In genomic region chr6:6542133-6542532, GRCm38 (mm10) we compare ENCODE assay signal across 23 mouse cellular contexts. TPM values are rescaled to one million over a fixed set of nuclear protein-coding genes. Genes with fewer than 3 reads are reported as not detected.
DNase-seq lines count a peak whose midpoint lies in the region; ATAC-seq and TF ChIP-seq lines count a peak whose summit lies in the region.
"Had no signal": no experiment of that assay in that cellular context is flagged by ENCODE, and none has a peak within 500 bp of the region (broad histone marks: within the 10 kb centered on the region; RNA-seq: fewer than 3 reads in every experiment).

No protein-coding gene starts in this region.

- ATAC-seq in megakaryocyte progenitor cell, adult 5-6 weeks (replicated peaks; ENCODE audit: poor library complexity) = peak; percentile 100
- ATAC-seq: CD4-positive, CD25-positive, alpha-beta regulatory T cell, adult 4 months; midbrain, embryonic 13.5 days had no signal

- DNase-seq in spleen, postnatal 36 days (ENCODE audit: low spot score in 2 of 2) = peak; percentile 24 to 31
- DNase-seq in spleen, adult 18-20 months = no peak
- DNase-seq in R1 (ENCODE audit: low read depth, low spot score) = peak; percentile 6
- DNase-seq in kidney, adult 2 months = no peak
- DNase-seq in adrenal gland, postnatal 36 days = no peak
- no peak for DNase-seq in cerebellum, postnatal 14 days
- DNase-seq: cerebellum, adult 9-10 months; gastrocnemius, adult 2 months; kidney, adult 18-20 months; kidney, postnatal 10 days; layer of hippocampus, postnatal 36 days; lung, adult 2 months; right cerebral cortex, postnatal 14 days; thymus, adult 2 months had no signal

- no peaks in the 10 kb centered on the region for H3K36me3 ChIP-seq in kidney, adult 2 months (ENCODE audit: control insufficient read depth, insufficient read depth, low read length)
- H3K36me3 ChIP-seq: embryonic facial prominence, embryonic 15.5 days; heart, embryonic 15.5 days; hindbrain, embryonic 10.5 days; limb, embryonic 15.5 days; midbrain, embryonic 13.5 days; neural tube, embryonic 15.5 days had no signal

- H3K4me1 ChIP-seq in kidney, adult 2 months (ENCODE audit: control insufficient read depth, insufficient read depth, low read length) = no peaks in the 10 kb centered on the region
- H3K4me1 ChIP-seq: embryonic facial prominence, embryonic 15.5 days; heart, embryonic 15.5 days; hindbrain, embryonic 10.5 days; neural tube, embryonic 15.5 days had no signal

- TF ChIP-seq POLR2A in kidney, adult 2 months (IDR thresholded peaks at IDR 0.05; ENCODE audit: low read depth, low read length) = no peak

- H3K27ac ChIP-seq in kidney, adult 2 months (ENCODE audit: insufficient read depth, low read depth, low read length) = no peak overlapping the region
- H3K27ac ChIP-seq: embryonic facial prominence, embryonic 15.5 days; gastrocnemius, adult 2 months; heart, embryonic 15.5 days; hindbrain, embryonic 10.5 days; layer of hippocampus, adult 2 months; limb, embryonic 15.5 days; midbrain, embryonic 13.5 days; neural tube, embryonic 15.5 days had no signal

- no peak overlapping the region for H3K4me3 ChIP-seq in kidney, adult 2 months (ENCODE audit: insufficient read depth, low read depth, low read length)
- H3K4me3 ChIP-seq: embryonic facial prominence, embryonic 15.5 days; gastrocnemius, adult 2 months; heart, embryonic 15.5 days; hindbrain, embryonic 10.5 days; layer of hippocampus, adult 2 months; limb, embryonic 15.5 days; midbrain, embryonic 13.5 days; neural tube, embryonic 15.5 days had no signal

- TF ChIP-seq CTCF in kidney, adult 2 months (conservative IDR thresholded peaks at IDR 0.05; ENCODE audit: insufficient read depth, insufficient read length, low read depth, low read length) = no peak

- H3K27me3 ChIP-seq in kidney, adult 2 months (replicated peaks; ENCODE audit: control insufficient read depth, insufficient read depth, low read length) = no peaks in the 10 kb centered on the region
- H3K27me3 ChIP-seq: embryonic facial prominence, embryonic 15.5 days; heart, embryonic 15.5 days; limb, embryonic 15.5 days; midbrain, embryonic 13.5 days had no signal

RNA-seq across cellular contexts. Expression of gene Sem1, which starts 36.3 kb away (rescaled TPM):
- total RNA-seq in megakaryocyte progenitor cell, adult 5-6 weeks (2015) = 160 and 197 TPM in 2 replicates
- 186 and 239 TPM in 2 replicates for total RNA-seq in megakaryocyte progenitor cell, adult 5-6 weeks (2017)
- 20.5 and 37.5 TPM in 2 replicates for polyA plus RNA-seq in kidney, adult 2 months (2012; rRNA removed)
- total RNA-seq in adrenal gland, postnatal 36 days (2021) = 10 to 100 TPM; 71.8 to 73.4 TPM

Comparison
In these comparisons a context has a peak if more than half of its experiments do, and no peak if none do; other contexts are left out.
1. DNase-seq: peak in spleen, postnatal 36 days (2 of 2) and R1 (single experiment); none in spleen, adult 18-20 months (0 of 2), kidney, adult 2 months (single experiment), adrenal gland, postnatal 36 days (0 of 2) and cerebellum, postnatal 14 days (0 of 2).